Mouse (Mus musculus) embryo, embryonic 10 days (tissue): ENCODE data around the gene Ufsp1.

Source experiments
- DNase-seq: peaks from one replicate; pipeline ENCODE4 v3.0.0-alpha.2; 2015; ENCODE audit warnings: low spot score

Ufsp1 gene

GRCm38 (mm10) chr5:137334317-137334716 lies 39.9 kb downstream of the Ufsp1 start:
- no peak for DNase-seq

DNA sequence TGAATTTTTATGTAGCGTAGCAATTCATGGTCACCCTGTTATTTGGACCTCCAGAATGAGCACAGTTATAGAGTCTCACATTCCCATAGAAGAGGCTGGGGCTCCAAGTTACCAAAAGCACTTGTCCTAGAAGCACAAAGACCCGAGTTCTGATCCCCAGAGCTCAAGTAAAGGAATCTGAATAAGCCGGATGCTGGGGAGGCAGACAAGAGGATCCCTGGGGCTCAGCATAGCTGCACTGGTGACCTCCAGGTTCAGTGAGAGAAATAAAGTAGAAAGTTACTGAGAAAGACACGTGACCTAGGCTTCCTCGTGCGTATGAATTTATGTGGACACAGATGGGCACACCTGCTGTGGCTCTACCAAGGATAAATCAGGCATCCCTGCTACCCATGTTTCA lies 40.6 kb downstream of the Ufsp1 start:
- no peak for DNase-seq

DNA sequence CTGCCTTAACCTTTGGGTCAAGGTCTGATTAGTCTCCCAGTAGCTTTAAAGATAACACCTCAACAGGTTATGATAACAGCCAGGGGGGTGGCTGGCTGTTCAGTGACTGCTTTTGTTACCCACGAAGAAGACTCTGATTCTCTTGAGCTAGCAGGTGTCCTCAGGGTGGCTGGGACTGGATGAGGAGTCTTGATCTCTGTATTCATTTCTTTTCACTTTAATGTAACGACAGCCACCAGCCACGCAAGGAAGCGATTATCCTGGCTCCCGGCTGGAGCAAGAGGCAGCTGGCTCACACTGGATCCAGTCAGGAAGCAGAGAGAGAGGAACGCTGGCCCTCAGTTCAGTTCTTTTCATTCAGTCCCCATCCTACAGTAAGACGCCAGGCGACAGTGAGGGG lies 42.8 kb downstream of the Ufsp1 start:
- DNase-seq, result no peak

- DNase-seq, result peak; percentile 95
Observed at GRCm38 (mm10) chr5:137338256-137338655, 43.8 kb downstream of the Ufsp1 start.

GRCm38 (mm10) chr5:137338663-137339289 lies 44.3 kb downstream of the Ufsp1 start:
- no peak for DNase-seq

- DNase-seq, result no peak
Observed at GRCm38 (mm10) chr5:137339290-137339979, 45.0 kb downstream of the Ufsp1 start.

- no peak for DNase-seq
Observed at GRCm38 (mm10) chr5:137340222-137340621, 45.8 kb downstream of the Ufsp1 start.

GRCm38 (mm10) chr5:137342407-137343012 lies 48.1 kb downstream of the Ufsp1 start:
- DNase-seq, result no peak

GRCm38 (mm10) chr5:137343412-137343811 lies 49.0 kb downstream of the Ufsp1 start:
- DNase-seq, result no peak

- no peak for DNase-seq
Observed at GRCm38 (mm10) chr5:137343869-137344268, 49.4 kb downstream of the Ufsp1 start.
